Comparison of ENCODE assay signal across 9 mouse cellular contexts in genomic region chr7:89843533-89843932, GRCm38 (mm10). TPM values are rescaled to one million over a fixed set of nuclear protein-coding genes. Genes with fewer than 3 reads are reported as not detected.
DNase-seq lines count a peak whose midpoint lies in the region; ATAC-seq and TF ChIP-seq lines count a peak whose summit lies in the region.
"Had no signal": no experiment of that assay in that cellular context is flagged by ENCODE, and none has a peak within 500 bp of the region (broad histone marks: within the 10 kb centered on the region; RNA-seq: fewer than 3 reads in every experiment).

No protein-coding gene starts in this region.

- peak; percentile 83 for TF ChIP-seq CTCF in intestine, postnatal 0 days (IDR thresholded peaks at IDR 0.05; ENCODE audit: low read depth)
- peak; percentile 58; the same call in 1 of the 2 replicates for TF ChIP-seq CTCF in brain, embryonic 14.5 days (IDR thresholded peaks at IDR 0.05; ENCODE audit: borderline replicate concordance, extremely low read depth, insufficient read depth, insufficient read length)

- no peaks in the 10 kb centered on the region for H3K4me1 ChIP-seq in intestine, postnatal 0 days (replicated peaks; ENCODE audit: control insufficient read depth, insufficient read depth, low read length)
- no peaks in the 10 kb centered on the region for H3K4me1 ChIP-seq in intestine, embryonic 16.5 days (ENCODE audit: control insufficient read depth, insufficient read depth, low read length)
- H3K4me1 ChIP-seq: liver, embryonic 13.5 days had no signal

- no peak overlapping the region for H3K27ac ChIP-seq in intestine, postnatal 0 days (ENCODE audit: low read depth, low read length)
- H3K27ac ChIP-seq in intestine, embryonic 16.5 days (ENCODE audit: low read length), result no peak overlapping the region
- H3K27ac ChIP-seq: liver, embryonic 13.5 days had no signal

- H3K36me3 ChIP-seq in intestine, postnatal 0 days (ENCODE audit: control insufficient read depth, insufficient read depth), result no peaks in the 10 kb centered on the region
- H3K36me3 ChIP-seq in intestine, embryonic 16.5 days (ENCODE audit: control insufficient read depth, insufficient read depth, low read length), result no peaks in the 10 kb centered on the region
- H3K36me3 ChIP-seq: liver, embryonic 13.5 days had no signal

- DNase-seq in urinary bladder, postnatal 25 days (ENCODE audit: low spot score), result peak; percentile 29
- DNase-seq in urinary bladder, postnatal 4 days (ENCODE audit: low spot score in 2 of 2), result no peak
- peak; percentile 33 for DNase-seq in brain, embryonic 14.5 days (ENCODE audit: low read depth)
- peak; percentile 64 for DNase-seq in lung, postnatal 36 days
- DNase-seq: liver, embryonic 13.5 days had no signal

- H3K4me3 ChIP-seq in intestine, postnatal 0 days (ENCODE audit: low read depth, low read length), result no peak overlapping the region
- no peak overlapping the region for H3K4me3 ChIP-seq in intestine, embryonic 16.5 days (ENCODE audit: low read length)
- H3K4me3 ChIP-seq: erythroblast, embryonic 14.5 days; liver, embryonic 13.5 days had no signal

- whole genome bisulfite sequencing in intestine, postnatal 0 days, result 34% methylated on average over 6 of the region's 6 CpGs
- WGBS in intestine, embryonic 16.5 days, result 38% methylated on average over 6 of the region's 6 CpGs

- H3K9ac ChIP-seq in intestine, postnatal 0 days (ENCODE audit: low read depth, low read length), result no peak overlapping the region
- H3K9ac ChIP-seq in intestine, embryonic 16.5 days (ENCODE audit: low read depth, low read length), result no peak overlapping the region
- H3K9ac ChIP-seq: liver, embryonic 13.5 days had no signal

- no peaks in the 10 kb centered on the region for H3K9me3 ChIP-seq in intestine, postnatal 0 days (ENCODE audit: control insufficient read depth)
- no peaks in the 10 kb centered on the region for H3K9me3 ChIP-seq in intestine, embryonic 16.5 days (ENCODE audit: control insufficient read depth, low read length)
- H3K9me3 ChIP-seq: liver, embryonic 13.5 days had no signal

- no peak for TF ChIP-seq POLR2A in brain, embryonic 14.5 days (IDR thresholded peaks at IDR 0.05; ENCODE audit: borderline replicate concordance, extremely low read depth, insufficient read depth, insufficient read length, poor library complexity, severe bottlenecking)

- no peak overlapping the region for H3K4me2 ChIP-seq in intestine, postnatal 0 days (replicated peaks; ENCODE audit: low read depth)
- no peak overlapping the region for H3K4me2 ChIP-seq in intestine, embryonic 16.5 days (ENCODE audit: low read depth, low read length)
- H3K4me2 ChIP-seq: liver, embryonic 13.5 days had no signal

- no peaks in the 10 kb centered on the region for H3K27me3 ChIP-seq in intestine, postnatal 0 days (replicated peaks; ENCODE audit: control insufficient read depth, insufficient read depth, low read length)
- H3K27me3 ChIP-seq in intestine, embryonic 16.5 days (replicated peaks; ENCODE audit: control insufficient read depth, insufficient read depth, low read length), result no peaks in the 10 kb centered on the region
- H3K27me3 ChIP-seq: liver, embryonic 13.5 days had no signal

- no peak for ATAC-seq in intestine, postnatal 0 days
- no peak for ATAC-seq in intestine, embryonic 16.5 days
- no peak for ATAC-seq in frontal cortex, adult (ENCODE audit: low TSS enrichment)

RNA-seq across cellular contexts. Expression of gene Ccdc81, which starts 59.9 kb away (rescaled TPM):
- 0.04 and 0.08 TPM in 2 replicates for polyA plus RNA-seq in intestine, postnatal 0 days (2015; fragmentation: Nextera tagmentation; extraction: Ambion mirVana)
- polyA plus RNA-seq in intestine, embryonic 16.5 days (2015; fragmentation: Nextera tagmentation; extraction: Ambion mirVana), result not detected in 2 replicates
- polyA plus RNA-seq in brain, embryonic 14.5 days (2012; rRNA removed), result 0.50 and 1.1 TPM in 2 replicates
- polyA plus RNA-seq: erythroblast, embryonic 14.5 days; liver, embryonic 13.5 days had no signal

Comparison
In these comparisons a context has a peak if more than half of its experiments do, and no peak if none do; other contexts are left out.
1. DNase-seq: peak in urinary bladder, postnatal 25 days (single experiment), brain, embryonic 14.5 days (single experiment) and lung, postnatal 36 days (single experiment); none in urinary bladder, postnatal 4 days (0 of 2).